Mouse (Mus musculus) midbrain, postnatal 0 days (tissue): Measurements from ENCODE around the gene Gmip. TPM values are rescaled to one million over a fixed set of nuclear protein-coding genes. Genes with fewer than 3 reads are reported as not detected.

ENCODE experiments used
- ATAC-seq: fragments of 200-750 bp; cut with Nextera tagmentation; 2 replicates; pipeline ENCODE4 v1.8.0; 2017; ENCODE audit warnings: moderate number of reproducible peaks, mild to moderate bottlenecking, moderate TSS enrichment, moderate library complexity; ENCODE audit not compliant: low FRiP score
- DNase-seq: peaks from one replicate; pipeline ENCODE4 v3.0.0-alpha.2; 2015; ENCODE audit warnings: low spot score
- H3K27ac ChIP-seq: fragments of 300-500 bp; sonication (generic); 2 replicates; pipeline ENCODE4 v1.5.1; 2014; ENCODE audit warnings: low read depth, mild to moderate bottlenecking, low read length, mixed read lengths
- H3K27me3 ChIP-seq: fragments of 300-500 bp; sonication (generic); 2 replicates; pipeline ENCODE4 v1.6.1; 2014; ENCODE audit warnings: low read length, control low read depth, mixed read lengths; ENCODE audit not compliant: insufficient read depth
- H3K36me3 ChIP-seq: fragments of 300-500 bp; sonication (generic); 2 replicates; pipeline ENCODE4 v1.6.1; 2014; ENCODE audit warnings: low read length, control low read depth, mixed read lengths; ENCODE audit not compliant: insufficient read depth
- H3K4me1 ChIP-seq: fragments of 300-500 bp; sonication (generic); 2 replicates; pipeline ENCODE4 v1.6.1; 2014; ENCODE audit warnings: mild to moderate bottlenecking, control low read depth, antibody characterized with exemption, low read length, mixed read lengths; ENCODE audit not compliant: insufficient read depth
- H3K4me2 ChIP-seq: fragments of 300-500 bp; sonication (generic); 2 replicates; pipeline ENCODE4 v1.6.1; 2014; ENCODE audit warnings: low read depth, mild to moderate bottlenecking, low read length, mixed read lengths; ENCODE audit not compliant: poor library complexity, severe bottlenecking
- H3K4me3 ChIP-seq: fragments of 300-500 bp; sonication (generic); 2 replicates; pipeline ENCODE4 v1.5.1; 2014; ENCODE audit warnings: low read depth, mild to moderate bottlenecking, low read length, moderate library complexity
- H3K9ac ChIP-seq: fragments of 300-500 bp; sonication (generic); replicated peaks from 2 replicates; pipeline ENCODE4 v1.6.1; 2014; ENCODE audit warnings: mild to moderate bottlenecking, low read length, moderate library complexity, mixed read lengths; ENCODE audit not compliant: poor library complexity, severe bottlenecking
- H3K9me3 ChIP-seq: fragments of 300-500 bp; sonication (generic); 2 replicates; pipeline ENCODE4 v1.6.1; 2016; ENCODE audit warnings: low read length, control low read depth
- CTCF ChIP-seq: IDR thresholded peaks from 2 replicates; pipeline ENCODE4 v1.5.1; 2016; ENCODE audit warnings: antibody characterized with exemption, mild to moderate bottlenecking
- WGBS: fragments of 180-500 bp; shearing (Covaris S2); extraction: QIAGEN DNeasy Blood & Tissue Kit; methylation state at CpG from one replicate; pipeline ENCODE4 v1.1.7; 2014; 5-methylcytosine and 5-hydroxymethylcytosine counted together
- polyA plus RNA-seq: library from polyadenylated mRNA; unstranded; fragments of >200 nt; fragmentation: Nextera tagmentation; extraction: Ambion mirVana; gene quantifications from 2 replicates; pipeline ENCODE4 v1.2.1, GENCODE M21; 2015
- total RNA-seq: library from RNA; depleted of rRNA; stranded (reverse); fragments of >200 nt; gene quantifications from 2 replicates; pipeline ENCODE4 v1.2.3, GENCODE M21; 2014

The Gmip gene
- total and polyA plus RNA-seq, 2 experiments from 2014 or later = 37.6 to 53.9 TPM

DNA sequence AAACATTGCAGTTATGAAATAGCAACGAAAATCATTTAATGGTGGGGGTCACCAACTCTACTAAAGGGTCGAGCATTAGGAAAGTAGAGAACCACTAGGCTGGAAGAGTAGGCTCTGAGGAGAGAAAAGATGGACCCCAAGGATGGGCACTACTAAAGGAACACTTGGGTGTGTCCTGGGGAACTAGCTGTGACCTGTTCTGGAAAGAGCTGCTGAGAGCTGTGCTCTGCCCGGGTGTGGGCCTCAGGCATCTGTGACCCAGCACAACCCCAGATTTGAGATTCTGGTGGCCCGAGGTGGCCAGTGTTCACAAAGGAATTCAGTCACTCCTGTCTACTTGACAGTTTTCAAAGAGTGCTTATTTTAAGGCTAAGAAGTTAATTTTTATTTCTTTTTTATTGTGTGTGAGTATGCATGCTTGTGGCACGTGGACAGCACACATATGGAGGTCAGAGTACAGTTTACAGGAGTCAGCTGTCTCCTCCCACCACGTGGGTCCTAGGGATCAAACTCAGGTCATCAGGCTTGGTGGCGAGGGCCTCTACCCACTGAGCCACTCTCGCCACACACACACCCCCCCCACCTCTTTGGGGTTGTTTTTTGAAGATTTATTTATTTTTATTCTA is 28.7 kb downstream of the Gmip start:
- ATAC-seq = no peak
- no peak for TF ChIP-seq CTCF
- Histone ChIP-seq H3K4me2 (no peak overlapping the region), H3K36me3 (peaks cover 5% of the 10 kb centered on the region; the same call in 1 of the 2 replicates), H3K9me3 (no peaks in the 10 kb centered on the region), H3K27ac (no peak overlapping the region), H3K4me1 (no peaks in the 10 kb centered on the region), H3K9ac (no peak overlapping the region), H3K4me3 (no peak overlapping the region), H3K27me3 (no peaks in the 10 kb centered on the region)
- WGBS = 85% methylated on average over 8 of the region's 8 CpGs
- DNase-seq = no peak

GRCm38 (mm10) chr8:69847167-69848065 is 38.9 kb downstream of the Gmip start:
- Histone ChIP-seq H3K9ac (no peak overlapping the region), H3K4me1 (no peaks in the 10 kb centered on the region), H3K27me3 (no peaks in the 10 kb centered on the region), H3K4me3 (no peak overlapping the region), H3K27ac (no peak overlapping the region), H3K36me3 (0 out of 2 replicates have a peak, but pooled peaks cover 2% of the 10 kb centered on the region), H3K4me2 (no peak overlapping the region), H3K9me3 (no peaks in the 10 kb centered on the region)
- no peak for TF ChIP-seq CTCF
- 86% methylated on average over 3 of the region's 3 CpGs for WGBS
- DNase-seq (no peak), ATAC-seq (no peak)

DNA sequence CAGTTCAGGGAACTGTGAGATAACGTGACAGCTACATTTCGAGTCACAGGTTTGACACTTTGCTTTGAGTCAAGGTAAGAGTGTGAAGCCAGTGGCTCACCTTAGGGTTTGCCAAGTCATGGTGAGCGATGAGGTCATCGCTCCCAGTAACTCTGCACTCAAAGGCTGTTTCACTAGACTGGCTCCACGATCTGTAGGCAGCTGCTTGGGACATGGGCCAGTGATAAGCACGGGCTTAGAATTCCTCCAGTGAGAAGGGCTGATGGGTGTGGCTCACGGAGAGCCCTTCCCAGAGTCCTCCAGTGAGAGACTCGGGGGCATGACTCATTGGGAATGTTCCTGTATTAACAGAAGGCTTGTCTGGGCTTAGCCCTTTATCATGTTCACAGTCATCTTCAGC is 40.5 kb downstream of the Gmip start:
- ATAC-seq = no peak
- no peak for DNase-seq
- H3K36me3 ChIP-seq = 0 out of 2 replicates have a peak, but pooled peaks cover 2% of the 10 kb centered on the region
- no peaks in the 10 kb centered on the region for H3K27me3 ChIP-seq
- no peak for TF ChIP-seq CTCF
- 90% methylated on average over 8 of the region's 8 CpGs for WGBS
- no peak overlapping the region for H3K4me3 ChIP-seq
- H3K4me2 ChIP-seq = no peak overlapping the region
- no peaks in the 10 kb centered on the region for H3K9me3 ChIP-seq
- no peak overlapping the region for H3K27ac ChIP-seq
- no peaks in the 10 kb centered on the region for H3K4me1 ChIP-seq
- no peak overlapping the region for H3K9ac ChIP-seq

DNA sequence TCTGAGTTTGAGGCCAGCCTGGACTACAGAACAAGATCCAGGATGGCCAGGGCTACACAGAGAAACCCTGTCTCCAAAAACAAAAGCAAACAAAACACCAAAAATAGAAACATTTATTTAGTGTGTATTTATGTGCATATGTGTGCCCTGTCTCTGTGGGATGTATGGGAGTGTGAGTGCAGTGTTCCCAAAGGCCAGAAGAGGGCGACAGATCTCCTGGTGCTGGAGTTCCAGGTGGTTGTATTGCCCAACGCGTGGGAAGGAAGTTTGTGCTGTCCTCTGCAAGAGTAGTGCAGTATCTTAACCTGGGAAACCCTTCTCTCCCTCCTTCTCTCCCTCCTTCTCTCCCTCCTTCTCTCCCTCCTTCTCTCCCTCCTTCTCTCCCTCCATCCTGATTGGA is 41.4 kb downstream of the Gmip start:
- Histone ChIP-seq H3K36me3 (0 out of 2 replicates have a peak, but pooled peaks cover 2% of the 10 kb centered on the region), H3K4me2 (no peak overlapping the region), H3K9ac (no peak overlapping the region), H3K9me3 (no peaks in the 10 kb centered on the region), H3K27me3 (no peaks in the 10 kb centered on the region), H3K27ac (no peak overlapping the region), H3K4me1 (no peaks in the 10 kb centered on the region), H3K4me3 (no peak overlapping the region)
- TF ChIP-seq CTCF = peak; percentile 52
- 50% methylated on average over 3 of the region's 3 CpGs for WGBS
- ATAC-seq (no peak), DNase-seq (no peak)

DNA sequence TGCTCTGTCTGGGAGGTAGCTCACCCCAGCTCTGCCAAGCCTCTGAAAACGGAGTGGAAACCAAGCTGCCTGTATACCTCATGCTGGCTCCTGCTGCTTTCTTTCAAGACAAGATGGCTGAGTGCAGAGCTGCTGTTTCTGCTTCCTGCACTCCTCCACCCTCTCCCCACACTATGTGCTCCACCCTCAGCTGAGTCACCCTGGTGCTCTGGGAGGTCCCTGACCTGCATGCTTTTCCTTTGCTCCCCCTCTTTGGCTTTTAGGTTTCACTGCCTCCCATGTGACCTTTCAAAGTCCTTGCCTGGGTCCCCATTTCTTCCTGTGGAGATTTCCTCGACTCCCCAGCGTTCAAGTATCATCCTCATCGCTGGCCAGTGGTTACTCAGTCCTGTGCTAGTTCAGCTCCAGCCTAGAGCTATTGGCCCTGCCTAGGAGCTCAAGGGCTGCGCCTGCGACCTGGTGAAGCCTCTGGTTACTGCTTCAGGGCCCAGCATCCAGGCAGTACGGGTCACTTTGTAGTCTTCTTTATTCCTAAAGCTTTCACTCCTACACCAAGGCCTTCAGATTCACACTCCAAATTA is 42.5 kb downstream of the Gmip start:
- H3K4me1 ChIP-seq = no peaks in the 10 kb centered on the region
- ATAC-seq (no peak), DNase-seq (no peak)
- TF ChIP-seq CTCF = no peak
- no peaks in the 10 kb centered on the region for H3K27me3 ChIP-seq
- no peaks in the 10 kb centered on the region for H3K9me3 ChIP-seq
- no peak overlapping the region for H3K4me2 ChIP-seq
- WGBS = 80% methylated on average over 7 of the region's 7 CpGs
- no peak overlapping the region for H3K9ac ChIP-seq
- no peak overlapping the region for H3K27ac ChIP-seq
- 0 out of 2 replicates have a peak, but pooled peaks cover 2% of the 10 kb centered on the region for H3K36me3 ChIP-seq
- no peak overlapping the region for H3K4me3 ChIP-seq
